Mouse (Mus musculus): ENCODE data around the gene Ttll12.

Gene Ttll12

DNA sequence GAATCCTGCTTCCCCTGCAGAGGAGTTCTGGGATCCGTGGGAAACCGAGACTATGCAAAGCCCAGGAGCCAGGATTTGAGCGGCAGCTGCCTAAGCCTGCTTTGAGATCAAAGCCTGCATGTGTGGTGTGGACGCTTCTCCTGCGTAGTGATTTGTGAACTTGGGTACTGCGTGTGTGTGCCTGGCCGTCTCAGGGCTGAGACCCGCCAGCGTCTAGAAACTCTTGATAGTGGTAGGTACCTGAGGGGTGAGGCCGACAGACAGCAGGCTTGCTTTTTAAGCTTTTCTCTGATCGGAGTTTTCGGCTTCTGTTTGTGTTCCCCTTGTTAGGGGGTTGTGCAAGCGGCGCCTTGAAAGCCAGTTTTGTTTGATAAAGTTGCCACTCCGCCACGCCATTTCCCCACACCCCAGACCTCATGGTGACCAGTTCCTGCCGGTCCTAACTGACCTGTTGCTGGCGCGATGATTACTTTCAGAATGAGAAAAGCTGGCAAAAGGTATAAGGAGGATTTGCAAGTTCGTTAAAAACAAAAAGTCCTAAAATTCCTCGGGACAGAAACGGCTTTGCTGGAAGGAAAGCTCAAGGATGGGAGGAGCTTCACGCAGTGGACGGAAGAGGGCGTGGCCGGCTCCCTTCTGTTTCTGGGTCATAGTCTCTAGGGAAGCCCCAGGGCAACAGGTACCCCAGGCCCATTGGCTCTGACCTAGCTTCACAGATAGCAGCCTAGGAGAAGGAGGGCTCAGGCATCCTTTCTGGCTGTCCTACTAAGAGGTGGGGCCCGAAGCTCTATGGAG, 30.9 kb downstream of the Ttll12 start:
- no peak for DNase-seq (ENCODE audit: low spot score in 2 of 2)

DNA sequence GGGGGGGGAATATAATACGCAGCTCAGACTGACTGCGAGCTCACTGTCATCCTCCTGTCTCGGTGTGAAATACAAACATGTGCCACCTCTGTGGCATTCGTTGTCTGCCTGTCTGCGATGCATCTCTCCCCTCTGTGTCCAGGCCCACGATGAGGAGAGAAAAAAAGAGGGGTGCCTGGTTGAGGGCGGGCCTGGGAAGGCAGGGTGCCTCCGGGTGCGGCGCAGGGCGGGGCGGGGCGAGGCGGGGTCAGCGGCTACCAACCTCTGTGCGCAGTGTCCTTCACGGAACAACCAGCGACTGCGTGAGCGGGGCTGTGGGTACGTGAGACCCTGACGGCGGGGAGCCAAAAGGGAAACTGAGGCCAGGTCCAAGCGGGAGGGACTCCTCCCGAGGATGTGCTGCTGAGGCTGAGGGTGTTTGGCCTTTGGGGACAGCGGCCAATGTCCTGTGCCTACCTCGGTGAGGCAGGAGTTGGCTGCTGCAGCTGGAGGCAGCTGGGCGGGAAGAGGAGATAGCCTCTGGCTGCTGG, 31.6 kb downstream of the Ttll12 start, which contains the start of the genes Tspo and Mcat:
TSS of gene Tspo (plus strand) at position 266 of the 530 bp plus-strand sequence.
TSS of gene Mcat (minus strand) at position 461 of the 530 bp plus-strand sequence.
- DNase-seq (ENCODE audit: low spot score in 2 of 2): no peak

DNA sequence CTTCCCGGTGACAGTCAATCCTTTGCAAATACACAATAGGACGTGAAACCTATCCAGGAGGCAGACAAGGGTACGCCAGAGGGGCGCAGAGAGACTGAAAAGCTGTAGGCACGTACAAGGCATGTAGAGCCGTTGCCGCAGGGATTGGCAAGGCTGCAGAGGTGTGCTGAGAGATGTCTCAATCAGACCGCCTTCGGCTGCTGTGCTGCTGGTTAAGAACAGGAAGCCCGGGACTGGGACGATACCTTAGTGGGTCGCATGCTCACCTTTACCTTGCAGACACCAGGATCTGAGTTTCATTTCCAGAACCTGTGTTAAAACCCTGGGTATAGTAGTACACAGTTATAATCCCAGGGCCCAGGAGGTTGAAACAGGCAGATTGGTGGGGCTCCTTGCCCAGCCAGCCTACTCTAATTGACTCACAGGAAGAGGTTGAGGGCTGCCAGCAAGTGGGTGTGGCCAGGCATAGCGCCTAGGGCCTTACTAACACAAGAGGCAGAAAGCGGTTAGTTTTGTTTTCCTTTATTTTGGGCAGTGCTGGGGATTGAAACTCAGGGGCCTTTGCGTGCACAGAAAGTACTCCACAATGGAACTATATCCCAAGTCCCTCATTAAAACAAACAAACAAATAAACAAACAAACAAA, 32.2 kb downstream of the Ttll12 start:
- DNase-seq (ENCODE audit: low spot score in 2 of 2): peak; percentile 68 to 73

DNA sequence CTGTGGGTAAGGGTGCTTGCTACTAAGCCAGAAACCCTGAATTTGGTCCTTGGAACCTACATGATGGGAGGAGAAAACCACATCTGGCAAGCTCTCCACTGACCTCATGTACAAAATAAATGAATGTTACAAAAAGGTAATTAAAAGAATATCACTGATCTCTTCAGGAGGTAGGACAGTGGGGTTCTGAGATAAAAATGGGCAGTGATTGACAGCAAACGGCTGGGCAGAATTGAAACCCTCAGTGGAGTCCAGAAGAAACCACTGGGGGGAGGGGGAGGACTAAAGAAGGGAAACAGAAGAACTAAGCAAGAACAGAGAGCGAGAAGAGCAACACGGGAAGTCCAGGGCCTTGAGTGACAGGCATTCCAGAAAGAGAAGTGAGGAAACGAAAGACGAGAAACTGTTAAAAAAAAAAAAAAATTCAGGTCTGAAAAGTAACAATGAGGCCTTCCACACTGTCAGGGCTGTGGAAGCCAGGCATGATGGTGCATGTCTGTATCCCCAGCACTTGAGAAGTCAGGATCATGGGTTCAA, 33.9 kb downstream of the Ttll12 start:
- DNase-seq (ENCODE audit: low spot score in 2 of 2): no peak

DNA sequence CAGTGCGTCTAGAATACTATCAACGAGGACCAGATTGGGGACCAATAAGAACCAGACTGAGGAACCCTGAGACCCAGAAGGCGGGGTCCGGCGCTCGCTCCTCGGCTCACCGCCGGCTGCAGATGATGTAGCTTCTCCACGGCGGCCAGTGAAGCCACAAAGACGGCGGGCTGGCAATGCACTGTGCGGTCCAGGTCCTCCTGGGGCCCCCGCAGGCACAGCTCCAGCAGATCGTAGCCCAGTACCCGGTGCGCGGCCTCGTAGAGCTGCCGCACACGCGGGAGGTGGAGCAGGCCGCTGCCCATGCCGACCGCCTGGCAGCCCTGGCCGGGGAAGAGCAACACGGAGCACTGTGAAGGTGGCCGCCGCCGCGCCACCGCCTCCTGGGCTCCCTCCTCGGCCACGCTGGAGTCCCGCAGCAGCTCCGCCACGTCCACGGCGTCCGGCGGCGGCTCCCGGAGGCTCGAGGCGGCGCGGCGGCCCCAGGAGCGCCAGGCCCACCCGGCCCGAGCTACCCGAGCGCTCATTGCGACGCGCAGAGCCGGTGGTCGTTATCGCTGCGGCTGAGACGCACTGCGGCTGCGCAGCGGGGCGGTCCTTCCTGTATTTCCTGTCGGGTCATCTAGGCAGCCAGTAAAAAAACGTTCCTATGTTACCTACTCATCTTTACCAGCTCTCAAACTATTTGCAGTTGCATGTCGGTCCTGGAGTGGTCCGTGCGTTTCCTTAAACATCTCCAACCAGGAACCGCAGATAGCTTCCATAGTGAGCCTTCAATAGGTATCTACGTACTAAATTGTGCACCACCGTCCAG, 39.6 kb downstream of the Ttll12 start:
- peak; percentile 93 to 94 for DNase-seq (ENCODE audit: low spot score in 2 of 2)

DNA sequence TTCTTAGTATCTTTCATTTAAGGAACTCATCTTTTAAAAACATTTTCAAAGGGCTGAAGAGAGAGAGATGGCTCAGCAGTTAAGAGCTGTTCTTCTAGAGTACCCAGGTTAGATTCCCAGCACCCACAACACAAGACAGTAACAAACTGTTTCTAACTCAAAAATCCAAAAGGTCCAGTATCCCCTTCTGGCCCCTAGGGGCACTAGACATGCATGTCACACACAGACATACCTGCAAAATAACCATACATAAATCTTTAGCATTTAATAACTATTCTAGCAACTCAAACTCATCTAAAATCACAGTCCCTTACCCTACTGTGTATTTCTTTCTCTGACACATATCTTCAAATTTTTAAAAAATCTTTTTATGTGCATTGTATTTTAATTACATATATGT, 41.1 kb downstream of the Ttll12 start:
- no peak for DNase-seq (ENCODE audit: low spot score in 2 of 2)

DNA sequence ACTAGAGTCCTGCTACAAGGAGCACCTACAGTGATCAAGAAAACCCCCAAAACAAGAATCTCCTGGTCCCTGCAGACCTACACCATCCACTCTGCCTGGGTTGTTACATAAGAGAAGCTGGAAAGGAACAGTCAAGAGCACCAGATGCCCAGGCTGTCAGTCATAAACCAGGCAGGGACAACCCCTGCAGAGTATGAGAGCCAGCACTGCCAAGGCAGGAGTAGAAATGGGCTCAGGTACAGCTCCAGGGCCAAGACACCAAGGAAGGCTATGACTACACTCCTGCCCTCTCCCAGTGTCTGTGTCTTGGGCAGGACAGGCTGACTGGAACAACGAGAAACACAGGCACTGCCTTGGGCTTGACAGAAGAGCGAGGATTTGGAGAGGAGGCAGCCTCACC, 44.8 kb downstream of the Ttll12 start:
- DNase-seq (ENCODE audit: low spot score in 2 of 2): no peak

DNA sequence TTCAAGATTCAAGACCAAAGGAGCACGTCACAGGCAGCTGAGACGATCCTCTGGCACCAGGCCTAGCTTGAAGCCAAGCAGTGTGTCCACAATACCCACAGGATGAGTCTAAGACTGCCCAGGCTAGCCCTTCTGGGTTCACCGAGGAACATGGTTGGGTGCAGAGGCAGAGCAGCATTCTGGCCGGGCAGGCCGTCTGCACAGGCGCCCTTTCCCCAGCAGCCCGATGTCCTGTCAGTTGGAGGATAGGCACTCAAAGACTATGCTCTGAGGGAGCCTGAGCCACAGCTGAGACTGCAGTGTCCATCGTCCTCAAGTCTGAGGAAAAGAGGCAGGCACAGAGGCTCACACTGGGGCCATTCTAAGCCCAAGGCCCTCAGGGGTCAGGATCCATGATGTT, 47.8 kb downstream of the Ttll12 start:
- no peak for DNase-seq (ENCODE audit: low spot score in 2 of 2)

DNA sequence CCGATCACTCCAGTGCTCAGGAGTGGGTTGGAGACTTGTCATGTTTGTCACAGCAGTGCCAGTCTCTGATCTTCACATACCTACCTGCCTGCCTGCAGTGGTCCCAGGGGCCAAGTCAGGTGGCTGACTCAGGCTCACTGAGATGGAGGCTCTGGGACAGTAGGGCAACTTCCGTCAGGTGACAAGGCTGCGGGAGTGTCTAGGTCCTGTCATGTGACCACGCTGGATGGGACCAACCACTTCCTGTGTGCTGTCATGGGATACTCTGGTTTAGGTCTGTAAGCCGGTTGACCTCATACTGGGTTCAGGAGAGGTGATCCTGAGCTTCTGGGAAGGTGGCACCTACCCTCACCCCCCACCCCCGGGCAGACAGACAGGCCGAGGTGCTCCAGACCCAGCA, 48.9 kb downstream of the Ttll12 start:
- DNase-seq (ENCODE audit: low spot score in 2 of 2): no peak

DNA sequence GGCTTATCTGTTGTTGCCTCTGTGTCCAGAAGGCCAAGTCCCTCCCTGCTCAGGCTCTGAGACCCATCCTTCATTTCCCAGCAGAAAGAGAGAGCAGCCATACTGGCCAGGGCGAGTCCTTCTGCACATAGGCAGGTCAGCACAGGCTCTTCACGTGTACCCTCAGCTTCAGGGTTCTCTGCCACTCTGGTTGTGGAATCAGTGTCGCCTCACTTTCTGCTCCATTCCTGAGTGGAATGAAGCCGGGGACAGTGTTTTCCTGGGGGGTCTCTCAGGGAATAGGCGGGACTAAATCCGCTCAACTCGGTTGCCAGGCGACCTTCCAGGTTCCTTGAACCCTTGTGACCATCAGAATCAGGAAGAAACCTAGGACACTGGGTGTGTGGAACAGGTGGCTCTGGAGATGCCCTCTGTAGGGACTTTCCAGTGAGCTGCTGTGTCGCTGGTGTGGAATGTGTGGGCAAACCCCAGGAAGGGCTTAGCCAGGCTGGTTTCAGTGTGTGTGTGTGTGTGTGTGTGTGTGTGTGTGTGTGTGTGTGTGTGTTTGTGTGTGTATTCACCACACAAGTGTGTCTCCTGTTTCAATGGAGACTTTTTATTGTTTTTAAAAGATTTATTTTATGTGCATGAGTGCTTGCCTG, 53.2 kb downstream of the Ttll12 start:
- no peak for DNase-seq (ENCODE audit: low spot score in 2 of 2)

DNA sequence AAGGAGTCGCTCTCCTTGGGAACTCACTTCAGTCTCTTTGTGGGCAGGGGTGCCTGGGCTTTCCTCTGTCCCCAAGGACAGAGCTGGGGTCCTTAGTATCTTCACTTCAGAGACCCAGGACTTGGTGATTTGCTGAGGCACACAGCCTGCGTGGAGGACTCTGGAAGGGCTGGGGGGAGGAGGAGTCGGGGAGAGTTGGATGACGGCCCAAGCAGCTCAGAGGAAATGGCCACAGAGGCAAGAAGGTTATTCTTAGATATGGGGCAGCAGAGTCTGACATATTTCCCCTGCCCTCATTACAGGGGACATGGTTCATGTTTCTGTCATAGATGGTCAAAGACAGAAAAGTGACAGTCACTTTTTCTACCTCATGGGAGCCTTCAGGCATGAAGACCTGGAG, 55.1 kb downstream of the Ttll12 start:
- no peak for DNase-seq (ENCODE audit: low spot score in 2 of 2)

DNA sequence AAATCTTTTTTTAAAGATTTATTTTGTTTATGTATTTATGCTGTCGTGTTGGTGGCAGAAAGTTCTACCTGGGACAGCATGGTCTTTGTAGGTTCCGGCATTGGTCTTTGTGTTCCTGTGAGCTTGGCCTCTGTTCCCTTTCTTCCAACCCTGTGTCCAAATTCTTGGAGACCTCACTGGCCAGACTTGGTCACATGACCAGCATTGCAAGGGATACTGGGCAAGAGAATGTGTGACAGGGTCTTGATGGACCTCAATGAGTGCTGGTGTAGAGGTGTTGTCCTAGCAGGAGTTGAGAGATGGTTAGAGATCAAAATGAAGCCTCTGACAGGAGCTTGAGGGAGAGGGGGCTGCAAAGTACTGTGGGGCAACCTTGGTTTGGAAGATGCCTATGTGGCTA, 56.1 kb downstream of the Ttll12 start:
- DNase-seq (ENCODE audit: low spot score in 2 of 2): no peak

DNA sequence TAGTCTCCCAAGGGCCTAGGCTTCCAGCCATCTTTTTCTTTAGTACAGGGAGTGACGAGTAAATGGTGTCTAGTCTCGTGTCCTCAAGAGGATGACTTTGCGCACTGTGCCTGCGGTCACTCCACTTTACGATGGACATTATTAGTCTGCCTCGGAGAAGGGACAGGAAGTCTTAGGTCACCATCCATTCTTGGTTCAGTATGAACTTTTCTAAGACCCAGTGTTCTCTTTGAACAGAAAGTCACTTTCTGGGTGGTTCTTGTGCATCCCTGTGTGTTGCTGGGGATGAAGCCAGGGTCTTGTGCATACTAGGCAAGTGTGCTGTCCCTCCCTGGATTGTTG, 59.1 kb downstream of the Ttll12 start:
- no peak for DNase-seq (ENCODE audit: low spot score in 2 of 2)

DNA sequence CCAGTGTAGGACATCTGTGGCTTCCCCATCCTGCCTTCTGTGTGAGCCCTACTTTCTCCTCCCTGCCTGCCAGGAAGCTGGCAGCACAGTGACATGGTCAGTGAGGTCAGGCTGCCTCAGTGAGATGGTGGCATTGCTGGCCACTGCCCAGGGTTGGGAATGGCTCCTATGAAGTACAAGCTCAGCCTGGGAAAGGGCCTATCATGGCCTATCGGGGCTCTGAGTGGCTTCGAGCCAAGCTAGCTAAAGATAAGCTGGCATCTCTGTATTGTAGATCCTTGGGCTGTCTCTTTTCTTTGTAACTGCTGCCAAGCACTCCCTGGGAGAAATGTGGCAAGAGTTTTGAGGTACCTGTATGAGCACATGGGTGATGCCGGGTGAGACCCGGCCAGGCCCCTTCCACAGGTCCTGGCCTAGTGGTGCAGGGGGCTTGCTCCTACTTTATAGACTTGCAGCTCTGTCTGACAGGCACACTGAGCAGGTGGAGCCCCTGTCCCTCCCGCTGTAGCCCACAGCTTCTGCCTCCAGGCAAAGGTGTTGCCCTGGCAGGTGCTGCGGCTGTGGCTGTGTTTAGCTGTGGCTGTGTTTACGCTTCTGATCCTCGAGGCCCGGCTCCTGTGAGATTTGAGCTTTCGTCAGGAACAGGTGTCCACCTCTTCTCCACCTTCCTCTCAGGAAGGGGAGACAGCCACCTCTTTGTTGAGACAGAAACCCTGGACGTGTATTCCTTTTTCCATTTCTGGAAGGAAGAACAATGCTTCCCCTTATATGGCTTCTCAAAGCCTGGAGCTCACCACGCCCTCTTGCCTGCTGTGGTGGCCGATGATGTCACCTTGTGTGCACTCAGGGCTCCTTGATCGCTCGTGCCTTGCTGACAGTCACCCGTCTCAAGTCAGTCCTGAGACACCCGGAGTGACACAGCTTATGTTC, 59.7 kb downstream of the Ttll12 start:
- no peak for DNase-seq (ENCODE audit: low spot score in 2 of 2)

DNA sequence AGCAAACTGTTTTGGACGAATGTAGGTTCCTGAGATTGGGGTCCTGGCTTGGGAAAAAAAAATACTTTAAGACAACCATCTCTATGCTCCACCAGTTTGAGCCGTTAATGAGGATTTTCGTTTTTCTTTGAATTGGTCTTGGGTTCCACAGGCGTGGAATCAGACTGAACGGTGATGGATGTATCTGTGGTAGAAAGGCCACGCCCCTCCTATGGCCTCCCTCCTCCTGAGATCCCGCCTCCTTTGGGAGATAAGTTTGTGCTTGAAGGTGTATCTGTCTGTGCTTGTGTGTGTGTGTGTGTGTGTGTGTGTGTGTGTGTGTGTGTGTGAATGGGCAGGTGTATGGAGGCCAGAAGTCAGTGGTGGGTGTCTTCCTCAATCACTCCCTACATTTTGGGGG, 62.4 kb downstream of the Ttll12 start:
- DNase-seq (ENCODE audit: low spot score in 2 of 2): no peak

DNA sequence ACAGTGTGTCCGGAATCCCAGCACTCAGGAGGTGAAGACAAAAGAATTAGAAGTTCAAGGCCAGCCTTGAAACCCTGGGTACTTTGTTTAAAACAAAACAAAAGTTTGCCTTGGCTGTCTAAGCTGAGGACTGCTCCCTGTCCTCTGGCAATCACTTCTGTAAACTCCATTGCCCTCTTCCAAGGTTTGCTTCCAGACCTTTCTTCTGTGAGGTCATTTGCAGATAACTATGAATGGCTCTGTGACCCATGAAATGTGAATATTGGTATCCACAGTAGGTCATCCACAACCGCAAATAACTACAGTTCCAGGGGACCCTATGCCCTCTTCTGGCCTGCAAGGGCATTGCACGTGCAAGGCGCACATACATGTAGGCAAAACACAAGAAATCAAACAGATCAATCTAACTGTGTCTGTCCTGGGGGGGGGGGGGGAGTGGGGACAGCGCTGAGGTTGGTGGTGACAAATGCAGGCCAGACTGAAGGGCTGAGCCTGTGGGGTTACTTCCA, 62.9 kb downstream of the Ttll12 start:
- DNase-seq (ENCODE audit: low spot score in 2 of 2): no peak

DNA sequence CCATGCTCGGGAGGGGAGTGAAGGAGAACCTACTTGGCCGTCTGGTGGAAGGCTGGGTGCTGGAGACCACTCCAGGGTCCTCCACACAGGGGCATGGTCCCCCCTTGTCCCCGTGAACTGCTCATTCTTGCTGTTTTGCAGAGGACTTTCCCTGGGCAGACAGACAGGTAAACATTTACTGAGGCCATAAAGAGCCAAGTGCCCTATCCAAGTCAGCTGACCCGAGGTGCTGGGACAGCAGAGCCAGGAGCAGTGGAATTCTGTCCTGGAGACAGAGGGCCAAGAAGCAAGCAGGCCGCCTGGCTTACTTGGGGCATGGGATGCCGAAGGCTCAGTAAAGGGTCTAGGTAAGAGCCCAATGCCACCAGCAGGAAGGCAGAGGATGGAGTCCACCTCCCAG, 64.3 kb downstream of the Ttll12 start:
- no peak for DNase-seq (ENCODE audit: low spot score in 2 of 2)

DNA sequence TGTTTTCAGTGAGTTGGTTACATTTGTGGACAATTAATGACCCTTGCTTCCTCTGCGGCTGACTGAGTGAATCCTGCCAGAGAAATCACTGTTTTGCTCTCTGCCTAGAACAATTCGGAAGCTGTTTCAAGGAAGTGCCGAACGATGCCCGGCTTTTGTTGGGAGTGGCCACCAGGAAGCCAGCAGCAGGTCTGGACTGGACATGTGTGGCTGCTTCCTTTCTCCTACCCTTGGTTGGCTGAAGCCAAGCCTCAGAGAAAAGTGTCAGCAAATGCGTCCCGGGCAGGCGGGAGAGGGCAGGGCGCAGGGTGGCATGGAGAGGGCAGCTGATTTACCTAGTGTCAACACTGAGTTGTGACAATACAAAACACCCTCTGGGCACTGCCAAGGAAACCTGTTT, 64.7 kb downstream of the Ttll12 start:
- no peak for DNase-seq (ENCODE audit: low spot score in 2 of 2)

DNA sequence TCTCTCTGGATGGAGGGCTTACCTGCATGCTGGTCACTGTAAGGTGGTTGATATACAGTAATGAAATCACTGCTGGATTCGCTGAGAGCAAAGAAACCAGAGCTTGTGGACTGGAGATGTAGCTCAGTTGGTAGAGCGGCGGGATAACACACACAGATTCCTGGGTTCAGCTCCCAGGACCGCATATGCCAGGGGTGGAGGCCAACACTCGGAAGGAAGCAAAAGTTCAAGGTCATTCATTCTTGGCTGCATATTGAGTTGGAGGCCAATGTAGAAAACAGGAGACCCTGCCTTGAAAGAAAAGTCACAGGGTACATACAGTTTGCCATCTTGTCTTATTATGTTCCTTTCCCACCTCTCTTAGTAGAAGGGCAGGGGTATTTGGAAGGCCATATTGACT, 65.2 kb downstream of the Ttll12 start:
- DNase-seq (ENCODE audit: low spot score in 2 of 2): no peak

DNA sequence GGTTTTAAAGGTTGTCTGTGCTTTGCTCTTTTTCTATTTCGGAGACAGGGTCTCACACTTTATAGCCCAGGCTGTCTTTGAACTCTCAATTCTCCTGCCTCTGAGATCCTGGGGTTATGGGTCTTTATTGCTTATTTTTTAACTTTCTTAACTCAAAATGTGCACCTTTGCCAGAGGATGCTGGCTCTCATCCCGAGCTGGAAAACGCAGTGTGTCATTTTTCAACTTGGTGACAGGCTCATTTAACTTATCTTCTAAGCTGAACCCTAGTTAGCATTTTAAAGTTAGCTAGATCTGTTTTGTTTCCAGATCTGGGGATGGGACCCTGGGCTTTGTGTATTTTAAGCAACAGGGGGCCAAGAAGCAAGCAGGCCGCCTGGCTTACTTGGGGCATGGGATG, 66.1 kb downstream of the Ttll12 start:
- no peak for DNase-seq (ENCODE audit: low spot score in 2 of 2)
